Mouse (Mus musculus): ENCODE data around the gene Gm14418. TPM values are rescaled to one million over a fixed set of nuclear protein-coding genes. Genes with fewer than 3 reads are reported as not detected.

Gm14418 gene
- 21.0 TPM for polyA plus RNA-seq (2014; fragmentation: Illumina TruSeq; extraction: RNeasy Lipid Tissue Mini Kit (QIAGEN cat#74804); ENCODE audit: low read depth, low replicate concordance)

GRCm38 (mm10) chr2:177398096-177398495 lies at the start of gene Gm14418:
TSS of gene Gm14418 (minus strand) at chr2:177398320.

Other genes starting within 250 kb of the Gm14418 start
- 72.2 TPM for gene Gm14410, start 191.9 kb downstream of the Gm14418 start, polyA plus RNA-seq (2014; fragmentation: Illumina TruSeq; extraction: RNeasy Lipid Tissue Mini Kit (QIAGEN cat#74804); ENCODE audit: low read depth, low replicate concordance)
- gene Gm14409, start 131.3 kb downstream of the Gm14418 start, polyA plus RNA-seq (2014; fragmentation: Illumina TruSeq; extraction: RNeasy Lipid Tissue Mini Kit (QIAGEN cat#74804); ENCODE audit: low read depth, low replicate concordance), result not detected
- 2.0 TPM for gene Gm14412, start 74.0 kb downstream of the Gm14418 start, polyA plus RNA-seq (2014; fragmentation: Illumina TruSeq; extraction: RNeasy Lipid Tissue Mini Kit (QIAGEN cat#74804); ENCODE audit: low read depth, low replicate concordance)
- gene Zfp970, start 66.4 kb upstream of the Gm14418 start, polyA plus RNA-seq (2014; fragmentation: Illumina TruSeq; extraction: RNeasy Lipid Tissue Mini Kit (QIAGEN cat#74804); ENCODE audit: low read depth, low replicate concordance), result 72.1 TPM
- gene Gm14403, start 99.9 kb upstream of the Gm14418 start, polyA plus RNA-seq (2014; fragmentation: Illumina TruSeq; extraction: RNeasy Lipid Tissue Mini Kit (QIAGEN cat#74804); ENCODE audit: low read depth, low replicate concordance), result 41.0 TPM
- gene Gm14406, start 179.9 kb upstream of the Gm14418 start, polyA plus RNA-seq (2014; fragmentation: Illumina TruSeq; extraction: RNeasy Lipid Tissue Mini Kit (QIAGEN cat#74804); ENCODE audit: low read depth, low replicate concordance), result not detected